Mouse (Mus musculus) heart, adult 18-20 months (tissue): ENCODE results near the gene Agtpbp1. TPM values are rescaled to one million over a fixed set of nuclear protein-coding genes. Genes with fewer than 3 reads are reported as not detected.
A peak's percentile ranks its signal among the peaks of the same experiment; 100 is the strongest.

Experiments used
- DNase-seq, 2 experiments: peaks; one replicate each; pipeline ENCODE4 v3.0.0; 2021 to 2022; ENCODE audit warnings: mixed read lengths in 1 of 2
- total RNA-seq, 2 experiments: library from RNA; stranded (reverse); gene quantifications; 2 replicates each; pipeline ENCODE4 v1.2.3; 2021

Agtpbp1 gene
- total RNA-seq, 2 experiments from 2014 or later: 129 to 156 TPM

- DNase-seq: no peak
Observed at GRCm38 (mm10) chr13:59580954-59581353, 4.1 kb downstream of the Agtpbp1 start.

- DNase-seq: peak; percentile 45 to 69
Observed at GRCm38 (mm10) chr13:59572549-59572948, 12.5 kb downstream of the Agtpbp1 start.

DNA sequence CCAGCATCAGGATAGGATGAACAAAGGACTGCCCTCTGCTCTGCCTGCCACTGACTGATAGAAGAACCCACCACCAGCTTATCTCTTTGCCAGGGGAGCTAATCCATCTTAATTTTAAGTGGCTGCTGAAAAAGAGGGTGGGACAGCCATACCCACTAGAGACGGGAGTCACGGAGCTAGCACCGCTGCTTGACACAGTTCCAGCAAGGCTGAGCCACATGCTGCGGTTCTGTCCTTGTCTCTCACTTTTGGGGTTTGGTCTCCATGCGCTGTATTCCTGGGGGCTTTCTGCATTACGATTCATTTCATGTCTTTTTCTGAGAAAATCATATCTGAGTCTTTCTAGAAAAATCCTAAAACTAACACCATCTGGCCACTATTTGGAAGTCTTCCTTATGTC is 13.9 kb downstream of the Agtpbp1 start:
- DNase-seq: no peak

DNA sequence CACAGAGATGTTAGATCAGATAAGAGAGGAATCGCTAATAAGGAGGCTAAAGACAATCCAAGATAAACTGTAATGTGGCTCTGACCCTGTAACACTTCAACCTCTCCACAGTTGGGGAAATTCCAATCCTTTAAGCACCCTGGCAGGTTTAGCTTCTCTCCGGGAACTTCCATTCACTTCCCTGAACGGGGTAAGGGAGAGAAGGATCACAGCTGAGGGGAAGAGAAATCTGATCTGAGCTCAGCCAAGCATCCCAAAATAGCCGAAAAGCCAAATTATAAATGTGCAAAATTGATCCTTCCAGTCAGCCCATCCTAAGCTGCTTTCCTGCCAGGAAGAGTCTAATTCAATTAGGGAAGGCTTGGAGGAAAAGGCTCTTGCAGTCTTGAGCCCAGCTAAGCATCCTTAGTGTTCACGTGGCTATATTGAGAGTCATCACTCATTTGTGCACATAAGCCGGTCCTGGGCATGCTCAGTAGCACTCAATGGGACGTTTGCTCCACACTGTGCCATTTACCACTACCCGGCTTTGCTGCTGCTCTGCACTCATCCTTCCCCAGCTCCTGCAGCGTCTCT is 19.0 kb downstream of the Agtpbp1 start:
- DNase-seq: no peak

GRCm38 (mm10) chr13:59564923-59565322 is 20.1 kb downstream of the Agtpbp1 start:
- no peak for DNase-seq

DNA sequence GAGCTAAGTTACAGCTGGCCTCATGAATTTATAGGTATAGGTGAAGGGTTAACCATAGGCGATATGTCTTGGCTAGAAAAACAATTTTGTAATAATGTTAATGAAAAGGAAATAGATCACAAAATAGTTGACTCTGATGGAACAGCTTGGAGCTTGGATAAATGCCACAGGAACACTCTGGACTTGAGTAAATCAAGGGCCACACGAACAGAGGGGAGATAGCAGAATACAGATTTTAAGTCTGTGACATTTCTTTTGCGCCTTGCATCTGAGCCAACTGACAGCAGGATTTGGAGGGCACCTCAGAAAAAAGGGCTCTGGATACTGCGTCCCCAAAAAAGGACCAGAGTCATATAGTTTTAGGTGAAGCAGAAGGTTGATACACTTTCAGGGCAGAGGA is 20.5 kb downstream of the Agtpbp1 start:
- no peak for DNase-seq

GRCm38 (mm10) chr13:59562471-59562870 is 22.6 kb downstream of the Agtpbp1 start:
- DNase-seq: no peak

GRCm38 (mm10) chr13:59558776-59559175 is 26.3 kb downstream of the Agtpbp1 start:
- no peak for DNase-seq

GRCm38 (mm10) chr13:59557185-59557985 is 27.6 kb downstream of the Agtpbp1 start:
- peak; percentile 91 to 93 for DNase-seq

DNA sequence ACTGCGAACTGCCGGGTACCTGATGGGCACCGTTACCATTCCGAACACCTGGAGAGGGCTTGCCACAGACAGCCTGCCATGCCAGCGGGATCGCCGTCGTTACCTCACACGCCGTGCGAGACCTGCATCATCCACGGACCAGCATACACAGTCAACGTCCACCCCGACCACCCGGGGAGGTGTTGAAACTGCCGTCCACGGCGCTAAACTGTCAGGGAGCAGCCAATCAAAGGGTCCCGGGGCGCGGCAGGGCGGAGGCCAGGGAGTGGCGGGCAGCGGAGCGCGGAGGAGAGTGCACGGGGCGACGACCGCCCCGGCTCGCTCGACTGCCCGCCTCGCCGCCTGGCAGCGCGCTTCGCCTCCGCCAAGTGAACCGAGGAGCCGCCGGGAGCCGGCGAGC is 28.4 kb downstream of the Agtpbp1 start:
- DNase-seq: peak; percentile 49 to 57

- no peak for DNase-seq
Observed at GRCm38 (mm10) chr13:59555613-59556192, 29.3 kb downstream of the Agtpbp1 start.

GRCm38 (mm10) chr13:59554772-59555505 is 30.1 kb downstream of the Agtpbp1 start:
- peak; percentile 37 to 54 for DNase-seq

- DNase-seq: no peak
Observed at GRCm38 (mm10) chr13:59552751-59553150, 32.3 kb downstream of the Agtpbp1 start.

DNA sequence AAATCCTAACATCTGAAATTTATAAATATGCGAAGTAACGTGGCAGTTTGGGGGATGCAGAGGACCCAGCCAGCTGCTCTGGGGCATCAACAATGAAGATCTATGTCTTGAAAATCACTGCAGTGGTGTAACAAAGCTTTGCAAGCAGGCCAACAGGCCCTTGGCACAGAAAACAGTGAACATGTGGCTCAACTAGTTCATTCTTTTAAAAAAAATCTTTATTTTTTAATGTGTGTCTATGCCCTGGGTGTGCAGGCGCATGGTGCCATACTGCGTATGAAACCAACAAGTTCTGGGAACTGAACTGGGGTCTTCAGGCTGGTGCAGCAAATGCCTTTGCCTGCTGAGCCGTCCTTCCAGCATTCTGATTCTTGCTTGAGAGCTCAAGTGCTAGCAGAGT is 32.7 kb downstream of the Agtpbp1 start:
- DNase-seq: no peak

- no peak for DNase-seq
Observed at GRCm38 (mm10) chr13:59549318-59549798, 35.7 kb downstream of the Agtpbp1 start.

DNA sequence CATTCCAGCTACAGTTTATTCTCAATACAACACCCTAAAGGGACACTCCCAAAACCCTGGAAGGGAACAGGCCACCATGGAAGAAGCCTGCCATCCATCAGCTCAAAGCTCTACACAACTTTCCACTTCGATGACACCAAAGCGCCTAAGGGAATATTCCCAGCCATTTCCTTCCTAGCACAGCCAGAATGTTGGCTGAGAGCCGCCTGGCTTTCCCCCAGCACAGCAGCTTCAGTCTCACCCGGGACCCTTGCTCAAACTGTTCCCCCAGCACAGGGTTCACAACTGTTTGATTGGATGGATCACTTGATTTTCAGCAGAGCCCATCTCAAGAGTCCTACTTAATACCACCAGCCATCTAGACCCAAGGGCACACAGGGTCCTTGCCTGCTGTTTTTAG is 37.3 kb downstream of the Agtpbp1 start:
- peak; percentile 59 to 65 for DNase-seq

GRCm38 (mm10) chr13:59547091-59547490 is 37.9 kb downstream of the Agtpbp1 start:
- DNase-seq: peak; percentile 70 to 80

DNA sequence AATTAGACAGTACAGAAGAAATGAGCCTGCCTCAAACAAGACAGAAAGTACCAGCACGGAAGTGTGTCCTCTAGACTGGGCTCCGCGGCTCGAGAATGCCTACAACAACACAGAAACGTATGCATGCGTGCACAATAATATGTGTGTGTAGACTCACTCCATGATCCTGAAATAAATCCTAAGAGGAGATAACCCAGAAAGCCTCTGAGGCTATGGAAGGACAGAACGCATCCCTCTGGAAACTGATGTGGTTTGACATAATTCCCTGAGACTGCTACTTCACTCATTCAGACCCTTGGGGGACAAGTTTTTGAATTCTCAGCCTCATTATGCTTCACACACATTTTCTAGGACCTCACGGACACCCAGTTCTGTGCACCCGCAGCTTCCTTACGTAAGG is 42.6 kb downstream of the Agtpbp1 start:
- no peak for DNase-seq

DNA sequence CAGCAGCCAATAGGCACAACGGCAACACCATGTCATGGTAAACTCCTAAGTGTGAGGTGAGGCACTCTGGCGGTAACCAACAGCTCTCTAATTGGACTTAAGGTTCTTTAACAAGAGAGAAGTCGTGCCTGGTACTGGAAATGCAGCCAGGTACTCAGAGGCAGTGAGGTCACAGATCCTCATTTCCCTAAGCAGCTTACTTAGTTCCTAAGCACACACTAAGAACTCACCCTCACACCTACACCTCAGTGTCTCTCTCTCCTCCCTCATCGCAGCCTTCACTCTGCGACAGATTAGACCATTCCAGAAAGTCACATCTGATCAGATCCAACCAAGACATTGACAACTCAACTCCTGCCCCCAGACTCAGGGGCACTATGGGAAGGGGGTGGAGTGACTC is 45.0 kb downstream of the Agtpbp1 start:
- no peak for DNase-seq

GRCm38 (mm10) chr13:59538661-59539060 is 46.4 kb downstream of the Agtpbp1 start:
- no peak for DNase-seq

DNA sequence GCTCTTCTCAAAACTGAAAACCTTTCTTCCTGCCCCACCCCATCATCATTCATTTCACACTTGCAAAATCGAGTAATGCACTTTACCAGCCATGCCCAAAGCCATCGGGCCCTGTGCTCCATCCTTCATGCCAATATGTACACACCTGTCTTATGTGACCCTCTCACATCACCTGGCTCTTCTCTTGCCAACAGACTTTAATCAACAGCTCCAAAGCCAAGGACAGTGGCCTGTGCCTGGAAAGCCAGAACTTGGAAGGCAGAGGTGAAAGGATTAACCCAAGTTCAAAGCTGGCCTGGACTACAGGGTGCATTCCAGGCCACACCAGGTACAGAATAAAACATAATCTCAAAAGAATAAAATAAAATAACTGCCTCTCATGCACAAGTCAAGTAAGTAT is 48.4 kb downstream of the Agtpbp1 start:
- no peak for DNase-seq

DNA sequence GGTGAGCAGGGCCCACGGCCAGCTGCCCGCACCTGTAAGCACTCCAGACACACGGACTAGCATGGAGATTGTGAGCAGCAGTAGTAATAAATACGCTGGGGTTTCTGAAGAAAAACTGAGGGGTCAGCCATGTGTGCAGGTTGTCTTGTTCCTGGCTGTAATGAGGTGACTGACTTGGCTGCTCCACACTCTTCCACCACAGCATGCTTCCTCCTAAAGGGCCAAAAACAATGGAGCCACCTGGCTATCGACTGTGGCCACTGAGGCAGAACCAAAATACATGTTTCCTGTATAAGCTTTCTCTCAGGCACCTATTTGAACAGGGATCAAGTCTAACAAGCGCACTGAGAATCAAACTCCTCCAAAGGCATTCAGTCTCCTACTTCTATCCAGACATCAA is 49.3 kb downstream of the Agtpbp1 start:
- DNase-seq: no peak

- DNase-seq: no peak
Observed at GRCm38 (mm10) chr13:59534301-59534700, 50.7 kb downstream of the Agtpbp1 start.
